Mouse (Mus musculus) neural tube, embryonic 10.5 days (tissue): ENCODE measurements at regions not wholly inside any gene's neighbourhood (a gene's known extent, or its start where the extent isn't known, plus 50 kb on each side); places are given as distances from the start of the nearest gene placed in this dataset.
A peak's percentile ranks its signal among the peaks of the same experiment; 100 is the strongest.

Experiments
- DNase-seq: peaks from one replicate; pipeline ENCODE4 v3.0.0-alpha.2; 2017; ENCODE audit warnings: low spot score; ENCODE audit errors: extremely low spot score

- no peak for DNase-seq
These were observed 143.4 kb upstream of the F930015N05Rik start for GRCm38 (mm10) chr11:64579826-64580225.

DNA sequence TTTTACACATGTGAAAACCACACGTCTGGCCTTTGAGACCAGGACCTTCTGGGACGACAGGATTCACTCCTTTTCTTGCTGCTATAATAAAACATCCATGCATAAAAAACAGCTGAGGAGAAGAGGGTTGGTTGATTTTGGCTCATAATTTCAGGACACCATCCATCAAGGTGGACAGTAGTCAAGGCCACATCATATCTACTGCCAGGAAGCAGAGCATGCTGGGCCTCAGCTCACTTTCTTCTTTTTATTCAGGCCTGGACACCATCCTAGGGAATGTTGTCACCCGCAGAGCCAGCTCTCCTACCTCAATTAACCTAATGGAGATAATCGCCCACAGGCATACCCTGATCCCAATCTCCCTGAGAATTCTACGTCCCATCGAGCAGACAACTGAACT, 149.6 kb upstream of the F930015N05Rik start:
- no peak for DNase-seq

DNA sequence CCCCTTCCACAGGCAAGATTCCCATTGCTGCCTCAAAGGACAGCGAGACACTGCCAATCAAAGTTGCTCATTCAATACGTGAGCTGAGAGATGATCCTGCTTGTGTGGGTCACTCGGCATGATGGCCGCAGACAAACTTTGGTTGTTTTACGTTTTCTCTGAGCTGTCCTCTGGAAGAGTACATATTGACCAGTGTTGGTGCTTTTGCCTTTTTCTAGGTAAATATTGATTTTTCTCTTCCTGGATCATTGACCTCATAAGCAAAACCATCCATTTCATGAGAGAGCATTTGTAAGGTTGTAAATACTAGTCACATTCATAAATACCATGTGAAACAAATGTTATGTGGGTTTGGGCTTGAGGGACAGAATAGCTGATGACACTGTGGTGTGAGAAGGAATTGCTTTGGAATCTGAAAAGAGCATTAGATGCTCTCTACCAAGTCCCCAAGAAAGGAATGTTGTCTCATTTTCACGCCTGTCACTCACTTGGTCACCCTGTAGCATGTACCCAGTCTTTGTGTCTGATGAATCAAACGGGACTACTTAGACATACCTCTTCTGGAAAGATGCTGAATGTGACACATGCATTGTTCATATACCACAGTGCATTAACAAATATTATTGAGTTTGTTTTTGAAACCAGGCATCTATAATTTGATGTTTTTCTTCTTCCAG, 150.7 kb upstream of the F930015N05Rik start:
- DNase-seq, result no peak

- DNase-seq, result peak; percentile 63
These were observed 151.5 kb upstream of the F930015N05Rik start for GRCm38 (mm10) chr11:64587751-64588600.

GRCm38 (mm10) chr11:64588601-64588989, 152.1 kb upstream of the F930015N05Rik start:
- DNase-seq, result peak; percentile 29

DNA sequence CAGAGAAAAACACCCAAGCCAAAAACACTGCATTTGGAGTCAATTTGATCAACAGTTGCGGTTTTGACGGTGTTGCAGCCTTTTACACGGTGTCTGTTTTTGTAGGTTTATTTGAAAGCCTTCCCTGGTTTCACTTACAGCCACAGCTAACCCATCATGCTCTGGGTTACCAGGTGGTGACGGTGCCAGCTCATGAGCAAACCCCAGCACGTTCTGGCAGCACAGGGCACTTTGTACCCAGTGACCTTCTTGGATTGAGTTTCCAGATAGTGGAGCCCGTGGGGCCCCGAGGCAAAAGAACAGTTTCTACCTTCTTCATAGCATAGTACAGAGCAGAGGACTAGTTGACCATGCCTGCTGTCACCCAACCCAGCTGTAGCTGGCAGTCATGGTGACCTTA, 152.6 kb upstream of the F930015N05Rik start:
- peak; percentile 14 for DNase-seq

DNA sequence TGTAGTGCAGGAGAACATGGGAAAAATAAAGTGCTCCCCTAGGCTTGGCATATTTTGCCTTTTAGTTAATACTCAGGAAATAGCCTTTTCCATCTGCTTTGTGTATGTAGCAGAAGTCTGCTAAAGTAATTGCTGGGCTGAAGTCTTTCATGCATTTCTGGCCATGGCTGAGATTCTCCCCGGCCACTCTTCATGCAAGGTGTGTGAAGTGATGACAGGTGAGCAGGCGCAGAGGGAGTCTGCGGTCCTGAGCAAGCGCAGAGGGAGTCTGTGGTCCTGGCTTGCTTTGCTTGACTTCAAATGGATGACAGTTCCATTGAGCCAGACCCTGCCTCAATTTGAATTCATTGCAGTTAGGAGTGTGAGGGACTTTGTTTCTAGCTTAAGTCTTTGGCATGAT, 153.6 kb upstream of the F930015N05Rik start:
- DNase-seq, result no peak

DNA sequence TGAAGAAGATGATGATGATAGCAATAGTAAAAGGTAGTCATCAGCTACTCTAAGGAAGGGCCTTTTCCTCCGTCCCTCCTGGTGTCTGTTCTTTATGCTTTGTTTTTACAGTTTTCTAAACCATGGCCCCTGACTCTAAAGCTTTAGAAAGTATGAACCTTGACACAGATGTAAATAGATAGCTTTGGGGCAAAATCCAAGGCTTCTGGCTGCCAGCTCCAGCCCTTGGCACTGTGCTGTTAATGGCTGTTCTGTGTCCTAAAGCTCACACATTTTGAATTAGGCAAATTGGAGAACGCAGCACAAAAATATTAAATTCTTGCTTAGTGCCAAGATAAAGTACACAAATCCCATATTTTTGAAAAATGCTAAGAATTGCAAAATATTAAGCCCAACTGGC, 155.8 kb upstream of the F930015N05Rik start:
- DNase-seq, result no peak

GRCm38 (mm10) chr11:64597305-64597704, 160.9 kb upstream of the F930015N05Rik start:
- no peak for DNase-seq

- DNase-seq, result no peak
These were observed 162.7 kb upstream of the F930015N05Rik start for GRCm38 (mm10) chr11:64599178-64599577.

- DNase-seq, result no peak
These were observed 164.0 kb upstream of the F930015N05Rik start for GRCm38 (mm10) chr11:64600201-64601102.

- DNase-seq, result no peak
These were observed 172.6 kb upstream of the F930015N05Rik start for GRCm38 (mm10) chr11:64609043-64609442.

DNA sequence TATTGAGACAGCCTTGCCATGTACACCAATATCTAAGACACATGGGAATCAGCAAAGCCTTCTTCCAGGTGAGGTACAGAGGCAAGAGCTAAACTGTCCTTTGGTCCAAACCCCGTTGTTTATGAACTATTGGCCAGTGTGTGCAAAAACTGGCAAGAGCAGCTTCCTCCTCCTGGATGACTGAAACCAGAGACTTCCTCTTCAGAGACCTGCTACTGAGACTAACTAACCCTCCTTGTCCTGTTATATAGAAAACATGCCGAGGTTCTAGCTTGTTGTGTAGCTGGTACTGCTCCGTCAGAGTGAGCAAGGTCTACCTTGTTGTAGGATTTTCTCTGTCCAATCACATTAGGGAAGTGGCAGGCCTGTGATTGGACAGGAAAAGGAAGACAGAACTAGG, 174.3 kb upstream of the F930015N05Rik start:
- DNase-seq, result no peak

- DNase-seq, result no peak
These were observed 178.7 kb upstream of the F930015N05Rik start for GRCm38 (mm10) chr11:64615140-64615539.

GRCm38 (mm10) chr11:64618631-64619385, 182.4 kb upstream of the F930015N05Rik start:
- DNase-seq, result no peak

DNA sequence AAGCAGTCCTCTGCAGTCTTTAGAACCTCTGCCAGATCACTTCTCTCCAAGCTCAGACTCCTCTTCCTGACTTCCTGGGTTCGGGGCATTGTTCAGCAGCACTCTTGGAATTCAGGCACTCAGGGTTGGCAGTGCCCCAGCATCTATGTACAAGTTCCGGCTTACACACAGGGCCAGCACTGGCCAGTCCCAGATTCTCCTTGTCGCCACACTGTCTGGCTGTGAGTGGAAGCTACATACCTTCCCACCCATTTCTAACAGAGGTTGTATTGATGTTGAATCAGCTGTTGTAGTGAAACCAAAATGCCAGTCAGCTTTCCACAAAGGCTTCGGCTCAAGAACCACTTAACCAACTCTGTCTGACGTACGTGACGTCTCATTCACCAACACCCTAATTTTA, 190.7 kb upstream of the F930015N05Rik start:
- DNase-seq, result no peak

DNA sequence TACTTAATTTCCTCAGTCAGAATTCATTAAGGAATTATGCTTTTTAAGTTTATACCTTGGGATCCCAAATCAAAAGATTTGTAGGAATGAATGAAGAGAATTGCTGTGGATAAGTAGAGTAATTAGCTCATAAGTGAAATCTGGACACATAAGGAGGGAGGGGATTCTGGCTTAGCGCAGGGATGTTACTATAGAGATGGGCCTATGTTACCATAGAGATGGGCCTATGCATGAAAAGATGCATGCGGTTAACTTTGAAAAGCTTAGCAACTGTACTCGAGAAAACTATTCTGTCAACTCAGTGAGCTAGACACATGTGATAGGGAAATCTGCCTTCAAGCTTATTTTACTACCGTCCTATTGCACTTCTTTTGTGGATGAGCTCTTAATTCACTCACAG, 204.5 kb upstream of the F930015N05Rik start:
- no peak for DNase-seq

- DNase-seq, result no peak
These were observed 206.7 kb upstream of the F930015N05Rik start for GRCm38 (mm10) chr11:64643171-64643570.

DNA sequence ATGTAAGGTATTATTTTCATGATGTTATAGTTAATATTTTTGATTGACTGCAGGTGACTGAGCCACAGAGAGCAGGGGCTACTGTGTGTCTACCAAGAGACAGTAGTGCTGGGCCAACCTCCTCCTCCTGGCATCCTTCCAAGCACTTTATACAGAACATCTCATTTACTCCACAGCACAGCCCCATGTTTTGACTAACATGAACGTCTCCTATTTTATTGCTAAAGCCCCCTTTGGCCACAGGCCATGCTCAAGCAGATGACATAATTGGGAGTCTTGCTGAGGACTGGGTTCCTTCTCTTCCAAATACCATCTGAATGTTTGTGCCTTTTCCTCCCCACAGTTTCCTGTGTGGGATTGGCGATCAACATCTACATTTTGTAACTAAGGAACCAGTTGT, 211.5 kb upstream of the F930015N05Rik start:
- DNase-seq, result no peak

DNA sequence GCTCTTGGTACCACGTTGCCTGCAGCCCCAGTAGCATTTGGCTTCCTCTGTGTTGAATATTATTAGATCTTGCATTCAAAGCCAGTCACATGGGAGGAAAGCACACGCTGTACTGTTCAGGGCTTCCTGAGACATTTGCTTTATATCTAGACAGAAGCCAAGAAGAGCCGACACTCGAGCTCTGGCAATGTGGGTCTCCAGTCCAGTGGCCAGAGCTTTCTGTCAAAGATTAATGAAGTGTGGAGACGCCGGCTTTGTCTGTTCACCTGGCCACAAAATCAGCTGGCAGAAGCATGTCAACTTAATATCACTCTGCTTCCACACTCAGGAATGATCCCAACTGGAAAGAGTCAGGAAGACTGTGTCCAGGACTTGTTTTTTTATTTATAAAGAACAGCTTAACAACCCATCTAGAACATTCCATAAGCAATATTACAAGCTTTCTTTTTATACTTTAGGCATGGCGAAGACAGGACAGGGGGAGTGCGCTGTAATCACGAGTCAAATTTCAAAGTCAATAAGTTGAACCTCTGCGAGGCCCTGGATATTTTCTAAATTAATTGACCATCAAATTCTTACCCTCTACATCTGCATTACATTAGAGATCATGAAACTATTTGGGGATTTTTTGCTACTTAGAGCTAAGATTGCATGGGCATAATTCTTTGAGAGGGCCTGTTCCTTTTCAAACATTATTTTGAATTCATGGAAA, 214.3 kb upstream of the F930015N05Rik start:
- DNase-seq, result no peak
